Mouse (Mus musculus) intestine, embryonic 16.5 days (tissue): ENCODE data around the gene Ptcd1. TPM values are rescaled to one million over a fixed set of nuclear protein-coding genes. Genes with fewer than 3 reads are reported as not detected.

Experiments used
- ATAC-seq: fragments of 200-750 bp; cut with Nextera tagmentation; 2 replicates; pipeline ENCODE4 v1.8.0; 2017; ENCODE audit warnings: moderate TSS enrichment, moderate library complexity
- H3K27ac ChIP-seq: fragments of 300-500 bp; sonication (generic); 2 replicates; pipeline ENCODE4 v1.5.1; 2014; ENCODE audit warnings: mild to moderate bottlenecking, low read length
- H3K27me3 ChIP-seq: fragments of 300-500 bp; sonication (generic); replicated peaks from 2 replicates; pipeline ENCODE4 v1.6.1; 2014; ENCODE audit warnings: low read length, control low read depth, mixed read lengths; ENCODE audit not compliant: control insufficient read depth, insufficient read depth
- H3K36me3 ChIP-seq: fragments of 300-500 bp; sonication (generic); 2 replicates; pipeline ENCODE4 v1.6.1; 2014; ENCODE audit warnings: low read length, control low read depth; ENCODE audit not compliant: control insufficient read depth, insufficient read depth
- H3K4me1 ChIP-seq: fragments of 300-500 bp; sonication (generic); 2 replicates; pipeline ENCODE4 v1.6.1; 2014; ENCODE audit warnings: low read length, control low read depth, mixed read lengths; ENCODE audit not compliant: control insufficient read depth, insufficient read depth
- H3K4me2 ChIP-seq: fragments of 300-500 bp; sonication (generic); 2 replicates; pipeline ENCODE4 v1.6.1; 2014; ENCODE audit warnings: low read depth, low read length, control low read depth
- H3K4me3 ChIP-seq: fragments of 300-500 bp; sonication (generic); 2 replicates; pipeline ENCODE4 v1.5.1; 2014; ENCODE audit warnings: mild to moderate bottlenecking, low read length
- H3K9ac ChIP-seq: fragments of 300-500 bp; sonication (generic); 2 replicates; pipeline ENCODE4 v1.6.1; 2014; ENCODE audit warnings: low read depth, low read length
- H3K9me3 ChIP-seq: fragments of 300-500 bp; sonication (generic); 2 replicates; pipeline ENCODE4 v1.6.1; 2016; ENCODE audit warnings: low read length, control low read depth; ENCODE audit not compliant: control insufficient read depth
- WGBS: fragments of 180-500 bp; shearing (Covaris S2); extraction: QIAGEN DNeasy Blood & Tissue Kit; methylation state at CpG from one replicate; pipeline ENCODE4 v1.1.7; 2014; 5-methylcytosine and 5-hydroxymethylcytosine counted together
- polyA plus RNA-seq: library from polyadenylated mRNA; unstranded; fragments of >200 nt; fragmentation: Nextera tagmentation; extraction: Ambion mirVana; gene quantifications from 2 replicates; pipeline ENCODE4 v1.2.1, GENCODE M21; 2015

Ptcd1 gene
- polyA plus RNA-seq, 1 experiment from 2014 or later: 14.7 TPM

DNA sequence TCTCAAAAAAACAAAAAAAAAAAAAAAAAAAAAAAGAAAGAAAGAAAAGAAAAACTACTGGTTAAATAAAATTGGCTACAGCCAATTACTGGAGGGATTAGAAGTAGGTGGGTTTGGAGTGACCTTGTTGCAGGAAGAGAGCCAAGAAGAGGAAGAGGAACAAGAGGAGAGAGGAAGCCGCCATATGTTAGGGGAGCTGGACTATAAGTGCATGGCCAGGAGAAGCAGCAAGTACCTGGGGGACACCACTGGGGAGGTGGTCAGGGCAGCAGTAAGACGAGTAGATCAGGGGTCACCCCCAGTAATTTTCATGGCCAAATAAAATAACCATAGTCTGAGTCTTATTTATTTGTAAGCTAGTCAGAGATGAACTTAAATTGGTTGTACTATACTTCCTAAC is 18.3 kb upstream of the Ptcd1 start:
- H3K4me1 ChIP-seq: peaks cover 7% of the 10 kb centered on the region; the same call in 1 of the 2 replicates
- H3K9ac ChIP-seq: no peak overlapping the region
- H3K4me3 ChIP-seq: no peak overlapping the region
- peaks cover 41% of the 10 kb centered on the region for H3K36me3 ChIP-seq
- H3K27me3 ChIP-seq: no peaks in the 10 kb centered on the region
- H3K27ac ChIP-seq: no peak overlapping the region
- ATAC-seq: no peak
- no peak overlapping the region for H3K4me2 ChIP-seq
- WGBS: 81% methylated on average over 2 of the region's 2 CpGs
- H3K9me3 ChIP-seq: no peaks in the 10 kb centered on the region

DNA sequence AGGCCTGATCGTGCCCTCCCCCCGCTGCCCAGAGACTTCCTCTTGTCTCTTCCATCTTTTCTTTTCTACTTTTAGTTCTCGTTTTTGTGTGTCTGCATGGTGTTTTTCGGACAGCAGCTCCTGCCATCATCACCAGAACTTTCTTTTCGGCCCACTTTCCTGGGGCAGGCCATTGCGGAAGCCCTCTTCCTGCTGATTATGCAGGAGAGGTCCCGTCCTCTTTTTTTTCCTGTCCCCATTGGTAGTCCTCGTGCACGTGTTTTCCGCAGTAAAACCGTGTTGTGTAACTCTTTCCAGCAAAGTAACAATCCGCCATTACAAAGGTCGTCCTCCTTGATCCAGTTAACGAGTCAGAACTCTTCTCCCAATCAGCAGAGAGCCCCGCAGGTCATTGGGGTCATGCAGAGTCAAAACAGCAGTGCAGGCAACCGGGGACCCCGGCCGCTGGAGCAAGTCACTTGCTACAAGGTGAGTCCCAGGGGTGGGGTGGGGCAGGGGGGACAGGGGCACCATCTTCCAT is 11.6 kb upstream of the Ptcd1 start:
- Histone ChIP-seq H3K27me3 (no peaks in the 10 kb centered on the region), H3K9ac (no peak overlapping the region), H3K4me1 (no peaks in the 10 kb centered on the region), H3K9me3 (no peaks in the 10 kb centered on the region), H3K4me2 (no peak overlapping the region), H3K27ac (no peak overlapping the region), H3K36me3 (peaks cover 21% of the 10 kb centered on the region), H3K4me3 (no peak overlapping the region)
- ATAC-seq: no peak
- 85% methylated on average over 18 of the region's 18 CpGs for WGBS

DNA sequence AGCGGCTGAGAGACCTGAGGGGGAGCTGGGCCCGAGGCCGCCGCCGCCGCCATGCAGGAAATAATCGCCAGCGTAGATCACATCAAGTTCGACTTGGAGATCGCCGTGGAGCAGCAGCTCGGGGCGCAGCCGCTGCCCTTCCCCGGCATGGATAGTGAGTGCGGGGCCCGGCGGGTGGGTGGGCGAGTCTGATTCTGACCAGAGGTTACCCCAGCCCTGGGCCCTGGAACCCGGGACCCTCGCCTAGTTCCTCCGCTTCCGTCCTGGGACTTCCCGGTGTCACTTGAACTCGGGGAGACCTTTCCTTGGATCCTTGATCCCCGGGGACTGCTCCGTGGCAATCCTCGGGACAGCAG is 376 bp upstream of the Ptcd1 start:
- H3K4me2 ChIP-seq: peak overlapping the region; percentile 84
- WGBS: 0% methylated on average over 28 of the region's 28 CpGs
- H3K9me3 ChIP-seq: no peaks in the 10 kb centered on the region
- peak; percentile 25 for ATAC-seq
- H3K27me3 ChIP-seq: no peaks in the 10 kb centered on the region
- peaks cover 4% of the 10 kb centered on the region; the same call in 1 of the 2 replicates for H3K36me3 ChIP-seq
- peaks cover 15% of the 10 kb centered on the region for H3K4me1 ChIP-seq
- H3K9ac ChIP-seq: peak overlapping the region; percentile 93
- peak overlapping the region; percentile 62 for H3K27ac ChIP-seq
- peak overlapping the region; percentile 91 for H3K4me3 ChIP-seq

DNA sequence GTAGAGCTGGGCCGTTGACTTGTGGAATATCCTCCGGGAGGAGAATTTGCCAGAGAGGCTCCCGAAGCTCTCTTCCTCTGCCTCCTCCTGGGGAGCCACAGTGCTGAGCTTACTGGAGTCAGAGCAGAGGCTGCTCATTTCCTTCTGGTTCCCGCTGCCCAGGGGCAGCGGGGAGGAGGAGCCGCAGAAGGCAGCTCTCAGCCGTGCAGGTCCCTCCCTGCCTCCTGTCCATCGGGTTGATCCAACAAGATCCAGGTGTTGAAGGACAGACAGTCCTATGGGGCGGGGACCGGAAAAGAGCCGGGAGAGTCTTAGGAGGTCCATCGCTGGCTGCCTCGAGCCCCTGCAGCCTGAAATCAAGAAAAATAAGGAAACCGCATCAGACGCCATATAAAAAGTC is 1.7 kb downstream of the Ptcd1 start:
- Histone ChIP-seq H3K27ac (no peak overlapping the region), H3K4me3 (no peak overlapping the region), H3K36me3 (no peaks in the 10 kb centered on the region), H3K4me1 (peaks cover 15% of the 10 kb centered on the region), H3K4me2 (no peak overlapping the region), H3K9me3 (no peaks in the 10 kb centered on the region), H3K9ac (0 out of 2 replicates have a peak overlapping the region, but pooled peaks have one; percentile 6), H3K27me3 (no peaks in the 10 kb centered on the region)
- whole genome bisulfite sequencing: 84% methylated on average over 15 of the region's 15 CpGs
- ATAC-seq: no peak

DNA sequence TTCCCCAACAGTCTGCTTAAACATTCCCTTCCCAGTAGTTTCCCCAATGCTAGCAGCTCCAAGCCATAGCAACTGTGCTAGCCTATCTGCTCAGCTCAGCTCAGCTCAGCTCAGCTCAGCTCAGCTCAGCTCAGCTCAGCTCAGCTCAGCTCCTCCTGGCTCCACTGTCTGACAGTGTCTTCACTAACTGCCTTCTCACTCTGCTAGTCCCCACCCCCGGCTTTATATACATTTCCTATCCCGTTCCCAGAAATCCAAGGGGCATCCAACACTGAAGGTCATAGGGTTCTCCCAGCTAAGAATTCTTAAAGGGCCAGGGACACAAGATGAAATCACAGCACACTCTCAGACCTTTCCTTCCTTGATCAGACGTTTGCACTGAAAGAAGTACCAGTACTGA is 2.2 kb downstream of the Ptcd1 start:
- ATAC-seq: no peak
- Histone ChIP-seq H3K27me3 (no peaks in the 10 kb centered on the region), H3K4me3 (no peak overlapping the region), H3K4me1 (peaks cover 15% of the 10 kb centered on the region), H3K9me3 (no peaks in the 10 kb centered on the region), H3K36me3 (0 out of 2 replicates have a peak, but pooled peaks cover 1% of the 10 kb centered on the region), H3K4me2 (no peak overlapping the region), H3K9ac (0 out of 2 replicates have a peak overlapping the region, but pooled peaks have one; percentile 6), H3K27ac (no peak overlapping the region)
- 47% methylated on average over 3 of the region's 3 CpGs for WGBS

DNA sequence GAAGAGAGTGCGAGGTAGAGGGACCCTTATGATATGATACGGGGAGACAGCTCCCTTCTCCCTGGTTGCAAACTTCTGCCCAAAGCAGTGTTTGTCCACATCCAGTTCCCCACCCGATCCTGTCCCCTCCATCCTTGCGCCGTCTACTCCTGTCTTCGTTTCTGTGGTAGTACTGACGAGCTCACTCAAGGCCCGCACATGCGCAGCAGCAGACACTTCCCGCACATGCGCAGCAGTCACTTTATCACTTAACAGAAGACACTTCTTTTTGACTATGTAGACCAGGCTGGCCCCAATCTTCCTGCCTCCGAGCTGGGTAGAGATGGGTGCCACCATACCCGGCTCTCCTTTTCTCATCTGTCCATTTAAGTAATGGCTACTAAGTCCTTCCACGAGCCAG is 5.5 kb downstream of the Ptcd1 start:
- Histone ChIP-seq H3K27ac (no peak overlapping the region), H3K27me3 (no peaks in the 10 kb centered on the region), H3K36me3 (peaks cover 8% of the 10 kb centered on the region; the same call in 1 of the 2 replicates), H3K4me2 (no peak overlapping the region), H3K9me3 (no peaks in the 10 kb centered on the region), H3K9ac (no peak overlapping the region), H3K4me3 (no peak overlapping the region), H3K4me1 (peaks cover 6% of the 10 kb centered on the region)
- no peak for ATAC-seq
- 92% methylated on average over 14 of the region's 14 CpGs for WGBS

DNA sequence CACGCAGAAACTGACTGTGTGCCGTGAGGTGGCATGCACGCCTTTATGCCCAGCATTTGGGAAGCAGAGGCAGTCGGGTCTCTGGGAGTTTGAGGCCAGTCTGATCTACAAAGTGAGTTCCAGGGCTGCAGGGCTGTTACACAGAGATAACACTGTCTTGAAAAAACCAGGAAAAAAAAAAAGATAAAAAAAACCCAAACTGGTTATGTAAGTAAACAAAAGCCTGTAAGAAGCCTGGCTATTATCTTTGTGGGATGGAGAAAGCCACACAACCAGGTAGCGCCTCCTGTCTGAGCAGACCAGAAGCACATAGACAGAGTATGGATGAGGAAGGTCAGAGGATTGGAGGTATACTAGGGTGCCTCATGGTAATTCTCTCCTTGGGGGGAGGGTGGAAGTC is 14.2 kb downstream of the Ptcd1 start:
- no peak overlapping the region for H3K4me2 ChIP-seq
- H3K27ac ChIP-seq: no peak overlapping the region
- no peaks in the 10 kb centered on the region for H3K9me3 ChIP-seq
- peaks cover 31% of the 10 kb centered on the region for H3K36me3 ChIP-seq
- H3K4me1 ChIP-seq: no peaks in the 10 kb centered on the region
- no peak for ATAC-seq
- no peaks in the 10 kb centered on the region for H3K27me3 ChIP-seq
- no peak overlapping the region for H3K9ac ChIP-seq
- H3K4me3 ChIP-seq: no peak overlapping the region
- WGBS: 90% methylated on average over 5 of the region's 5 CpGs

DNA sequence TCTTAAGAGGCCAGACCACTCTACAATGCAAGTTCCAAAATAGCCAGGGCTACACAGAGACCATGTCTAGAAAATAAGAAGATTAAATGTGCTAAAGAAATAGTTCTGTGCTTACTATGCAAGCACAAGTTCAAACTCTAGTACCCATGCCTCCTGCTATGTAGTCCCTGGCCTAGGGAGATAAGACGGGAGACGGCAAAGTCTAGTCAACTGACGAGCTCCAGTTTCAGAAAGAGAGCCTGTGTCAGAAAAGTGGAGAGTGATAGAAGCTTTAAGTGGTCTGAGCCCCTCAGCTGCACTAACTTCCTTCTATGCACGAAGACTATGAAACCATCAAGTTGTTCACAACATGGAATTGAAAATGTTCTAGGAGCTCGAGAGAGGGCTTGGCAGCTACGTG is 17.6 kb downstream of the Ptcd1 start:
- no peaks in the 10 kb centered on the region for H3K27me3 ChIP-seq
- H3K4me1 ChIP-seq: no peaks in the 10 kb centered on the region
- no peak for ATAC-seq
- no peak overlapping the region for H3K4me2 ChIP-seq
- no peaks in the 10 kb centered on the region for H3K9me3 ChIP-seq
- peaks cover 38% of the 10 kb centered on the region for H3K36me3 ChIP-seq
- no peak overlapping the region for H3K9ac ChIP-seq
- H3K4me3 ChIP-seq: no peak overlapping the region
- 87% methylated on average over 6 of the region's 6 CpGs for WGBS
- H3K27ac ChIP-seq: no peak overlapping the region

DNA sequence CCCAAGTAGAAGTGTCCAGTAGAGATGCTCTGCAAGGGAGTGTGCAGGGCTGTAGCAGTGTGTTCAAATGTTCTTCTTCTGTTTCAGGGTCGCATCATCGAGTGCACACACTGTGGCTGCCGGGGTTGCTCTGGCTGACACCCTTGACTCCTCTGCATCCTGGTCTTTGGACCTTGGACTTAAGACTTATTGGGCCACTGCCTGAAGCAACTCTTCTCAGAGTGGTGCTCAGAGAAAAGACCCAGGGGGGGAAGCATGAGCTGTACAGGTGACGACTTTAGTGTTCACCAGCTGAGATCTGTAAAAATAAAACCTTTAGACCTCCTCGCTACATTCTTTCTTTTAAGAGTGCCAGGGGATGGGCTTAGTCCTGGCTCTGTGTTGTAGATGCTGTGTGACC is 19.2 kb downstream of the Ptcd1 start:
- Histone ChIP-seq H3K4me3 (no peak overlapping the region), H3K4me2 (no peak overlapping the region), H3K4me1 (no peaks in the 10 kb centered on the region), H3K27me3 (no peaks in the 10 kb centered on the region), H3K9ac (no peak overlapping the region), H3K27ac (no peak overlapping the region), H3K9me3 (no peaks in the 10 kb centered on the region), H3K36me3 (peaks cover 41% of the 10 kb centered on the region)
- WGBS: 85% methylated on average over 5 of the region's 5 CpGs
- ATAC-seq: peak; percentile 40; the same call in 1 of the 2 replicates

DNA sequence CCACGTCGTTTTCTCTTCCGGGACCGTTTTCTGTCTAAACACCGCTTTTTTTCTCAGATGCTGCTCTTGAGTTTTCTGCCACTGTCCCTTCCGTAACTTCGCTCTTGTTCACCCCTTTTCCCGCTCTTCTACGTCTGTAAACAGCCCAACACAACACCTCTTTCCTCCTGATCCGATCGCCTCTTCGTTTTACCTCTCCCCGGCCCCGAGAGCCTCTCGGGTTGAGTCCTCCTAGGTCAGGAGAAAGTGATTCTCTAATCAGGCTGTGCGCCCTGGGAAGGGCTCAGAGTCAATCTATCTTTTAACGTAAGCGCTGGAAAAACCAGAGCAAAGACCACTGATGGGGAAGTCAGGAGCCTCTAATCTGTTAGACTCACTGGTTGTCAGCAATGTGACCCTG is 26.3 kb downstream of the Ptcd1 start:
- Histone ChIP-seq H3K36me3 (peaks cover 26% of the 10 kb centered on the region), H3K4me2 (peak overlapping the region; percentile 59), H3K4me3 (peak overlapping the region; percentile 92), H3K27me3 (no peaks in the 10 kb centered on the region), H3K9ac (peak overlapping the region; percentile 85), H3K9me3 (no peaks in the 10 kb centered on the region), H3K27ac (peak overlapping the region; percentile 81), H3K4me1 (peaks cover 20% of the 10 kb centered on the region)
- ATAC-seq: peak; percentile 38
- WGBS: under 1% methylated on average over 18 of the region's 18 CpGs
